Mouse (Mus musculus) cerebellum, adult 2 months (tissue): ENCODE data around the gene Tmod1.

Experiments
- CTCF ChIP-seq: fragments of 200-500 bp; IDR thresholded peaks from 2 replicates; pipeline ENCODE4 v1.5.1; 2011; ENCODE audit warnings: low read depth, mild to moderate bottlenecking, control low read depth, low read length, moderate library complexity, borderline replicate concordance; ENCODE audit not compliant: insufficient read depth
- POLR2A ChIP-seq: fragments of 200-500 bp; IDR thresholded peaks from 2 replicates; pipeline ENCODE4 v1.6.1; 2011; ENCODE audit warnings: low read length, control low read depth, borderline replicate concordance; ENCODE audit not compliant: insufficient read depth

GRCm38 (mm10) chr4:46039899-46040298, 1.2 kb downstream of the Tmod1 start:
- no peak for TF ChIP-seq POLR2A
- TF ChIP-seq CTCF = no peak
